14 mouse cellular contexts compared by ENCODE assay signal in genomic region chr1:92971879-92972795, GRCm38 (mm10). TPM values are rescaled to one million over a fixed set of nuclear protein-coding genes. Genes with fewer than 3 reads are reported as not detected.
DNase-seq lines count a peak whose midpoint lies in the region; ATAC-seq and TF ChIP-seq lines count a peak whose summit lies in the region.
"Had no signal": no experiment of that assay in that cellular context is flagged by ENCODE, and none has a peak within 500 bp of the region (broad histone marks: within the 10 kb centered on the region; RNA-seq: fewer than 3 reads in every experiment).

No protein-coding gene starts in this region.

- no peak overlapping the region for H3K4me2 ChIP-seq in heart, embryonic 13.5 days
- H3K4me2 ChIP-seq: forebrain, embryonic 15.5 days had no signal

- H3K4me3 ChIP-seq in heart, embryonic 13.5 days, result no peak overlapping the region
- no peak overlapping the region for H3K4me3 ChIP-seq in bone marrow macrophage, adult 2 months (ENCODE audit: insufficient read depth, low read length)
- H3K4me3 ChIP-seq: forebrain, embryonic 15.5 days; heart, adult 2 months had no signal

- peaks cover 35% of the 10 kb centered on the region for H3K4me1 ChIP-seq in heart, embryonic 13.5 days
- H3K4me1 ChIP-seq in bone marrow macrophage, adult 2 months (ENCODE audit: control insufficient read depth, insufficient read depth, low read length), result peaks cover 51% of the 10 kb centered on the region
- H3K4me1 ChIP-seq: forebrain, embryonic 15.5 days had no signal

- no peak for TF ChIP-seq CTCF in bone marrow macrophage, adult 2 months (IDR thresholded peaks at IDR 0.05; ENCODE audit: low read depth, low read length)

- ATAC-seq in heart, embryonic 13.5 days (ENCODE audit: extremely low read depth, insufficient number of reproducible peaks, low FRiP score, low TSS enrichment), result no peak
- ATAC-seq: forebrain, embryonic 15.5 days had no signal

- H3K9ac ChIP-seq in heart, embryonic 13.5 days, result no peak overlapping the region
- H3K9ac ChIP-seq: forebrain, embryonic 15.5 days had no signal

- no peak for DNase-seq in heart, adult 8-10 months (ENCODE audit: low spot score)
- peak; percentile 28 to 37 for DNase-seq in spleen, postnatal 36 days (ENCODE audit: low spot score in 2 of 2)
- no peak for DNase-seq in spleen, adult 12 weeks (ENCODE audit: low spot score)
- no peak for DNase-seq in frontal cortex, postnatal 10 days (ENCODE audit: low spot score in 2 of 2)
- no peak for DNase-seq in layer of hippocampus, adult 11-12 months (ENCODE audit: low spot score)
- DNase-seq: cerebellum, adult 9-10 months; kidney, adult 8-10 months had no signal

- H3K9me3 ChIP-seq in heart, embryonic 13.5 days, result no peaks in the 10 kb centered on the region
- H3K9me3 ChIP-seq: forebrain, embryonic 15.5 days had no signal

- 0 out of 2 replicates have a peak overlapping the region, but pooled peaks have one; percentile 45 for H3K27ac ChIP-seq in heart, embryonic 13.5 days (replicated peaks)
- peak overlapping the region; percentile 71 for H3K27ac ChIP-seq in bone marrow macrophage, adult 2 months (ENCODE audit: insufficient read depth, low read depth, low read length)
- H3K27ac ChIP-seq: forebrain, embryonic 15.5 days; heart, adult 2 months had no signal

- H3K36me3 ChIP-seq in heart, embryonic 13.5 days, result no peaks in the 10 kb centered on the region
- H3K36me3 ChIP-seq: forebrain, embryonic 15.5 days had no signal

- TF ChIP-seq POLR2A in bone marrow macrophage, adult 2 months (IDR thresholded peaks at IDR 0.05; ENCODE audit: borderline replicate concordance, low read depth, low read length), result no peak

- WGBS in heart, embryonic 13.5 days, result 70% methylated on average over 7 of the region's 7 CpGs

- no peaks in the 10 kb centered on the region for H3K27me3 ChIP-seq in heart, embryonic 13.5 days (replicated peaks)
- H3K27me3 ChIP-seq: forebrain, embryonic 15.5 days had no signal

RNA-seq across cellular contexts. Expression of gene Gpr35, which starts 21.5 kb away (rescaled TPM):
- 0.14 and 0.48 TPM in 2 replicates for polyA plus RNA-seq in heart, embryonic 13.5 days (2015; fragmentation: Nextera tagmentation; extraction: Ambion mirVana)
- total RNA-seq in heart, adult 8-10 months (2022), result 1 to 10 TPM in 1 of 4 experiments, under 1 TPM in 3; 0.19 to 1.3 (median 0.47) TPM
- 0.62 and 1.4 TPM in 2 replicates for polyA plus RNA-seq in bone marrow macrophage, adult 2 months (2012; ENCODE audit: insufficient read depth, insufficient read length, missing spikeins)

RNA-seq across cellular contexts. Expression of gene Aqp12, which starts 34.0 kb away (rescaled TPM):
- not detected in 2 replicates for polyA plus RNA-seq in heart, embryonic 13.5 days (2015; fragmentation: Nextera tagmentation; extraction: Ambion mirVana)
- not detected for total RNA-seq in heart, adult 8-10 months (2022)
- polyA plus RNA-seq in bone marrow macrophage, adult 2 months (2012; ENCODE audit: insufficient read depth, insufficient read length, missing spikeins), result not detected in 2 replicates
- total RNA-seq: heart, adult 2 months; left cerebral cortex, postnatal 4 days had no signal
- polyA plus RNA-seq: embryonic facial prominence, embryonic 14.5 days; forebrain, embryonic 15.5 days; heart, adult 2 months; lung, embryonic 16.5 days had no signal

RNA-seq across cellular contexts. Expression of gene Capn10, which starts 38.0 kb away (rescaled TPM):
- polyA plus RNA-seq in heart, embryonic 13.5 days (2015; fragmentation: Nextera tagmentation; extraction: Ambion mirVana), result 14.9 and 15.8 TPM in 2 replicates
- 1 to 10 TPM; 4.9 to 7.4 (median 6.7) TPM for total RNA-seq in heart, adult 8-10 months (2022)
- 6.8 and 11.9 TPM in 2 replicates for polyA plus RNA-seq in bone marrow macrophage, adult 2 months (2012; ENCODE audit: insufficient read depth, insufficient read length, missing spikeins)

Comparison
In these comparisons a context has a peak if more than half of its experiments do, and no peak if none do; other contexts are left out.
1. DNase-seq: peak in spleen, postnatal 36 days (2 of 2); none in heart, adult 8-10 months (single experiment), spleen, adult 12 weeks (single experiment), frontal cortex, postnatal 10 days (0 of 2) and layer of hippocampus, adult 11-12 months (single experiment).